Mouse (Mus musculus) limb, embryonic 10.5 days (tissue): ENCODE results near the gene Ccdc83. TPM values are rescaled to one million over a fixed set of nuclear protein-coding genes. Genes with fewer than 3 reads are reported as not detected.
"Not testable (repeated sequence)": the region's sequence is repeated elsewhere in the genome, so short reads cannot be mapped to it uniquely, and the experiment has no call there.

Source experiments
- DNase-seq: peaks from one replicate; pipeline ENCODE4 v3.0.0-alpha.2; 2017; ENCODE audit warnings: low spot score
- H3K27ac ChIP-seq: fragments of 300-500 bp; sonication (generic); 2 replicates; pipeline ENCODE4 v1.5.1; 2016; ENCODE audit warnings: mild to moderate bottlenecking
- H3K27me3 ChIP-seq: fragments of 300-500 bp; sonication (generic); 2 replicates; pipeline ENCODE4 v1.6.1; 2016; ENCODE audit warnings: low read depth, mild to moderate bottlenecking; ENCODE audit not compliant: poor library complexity, severe bottlenecking
- H3K36me3 ChIP-seq: fragments of 300-500 bp; sonication (generic); 2 replicates; pipeline ENCODE4 v1.6.1; 2016; ENCODE audit warnings: mild to moderate bottlenecking, moderate library complexity
- H3K4me1 ChIP-seq: fragments of 300-500 bp; sonication (generic); 2 replicates; pipeline ENCODE4 v1.6.1; 2016
- H3K4me3 ChIP-seq: fragments of 300-500 bp; sonication (generic); 2 replicates; pipeline ENCODE4 v1.5.1; 2016; ENCODE audit warnings: mild to moderate bottlenecking, moderate library complexity
- H3K9me3 ChIP-seq: fragments of 300-500 bp; sonication (generic); replicated peaks from 2 replicates; pipeline ENCODE4 v1.6.1; 2016; ENCODE audit warnings: mild to moderate bottlenecking
- WGBS: fragments of 180-500 bp; shearing (Covaris S2); methylation state at CpG from one replicate; pipeline ENCODE4 v1.1.7; 2016; 5-methylcytosine and 5-hydroxymethylcytosine counted together
- polyA plus RNA-seq: library from polyadenylated mRNA; unstranded; fragments of >200 nt; fragmentation: Nextera tagmentation; extraction: Ambion mirVana; gene quantifications from 2 replicates; pipeline ENCODE4 v1.2.1, GENCODE M21; 2016

The Ccdc83 gene
- polyA plus RNA-seq, 1 experiment from 2014 or later = not detected

DNA sequence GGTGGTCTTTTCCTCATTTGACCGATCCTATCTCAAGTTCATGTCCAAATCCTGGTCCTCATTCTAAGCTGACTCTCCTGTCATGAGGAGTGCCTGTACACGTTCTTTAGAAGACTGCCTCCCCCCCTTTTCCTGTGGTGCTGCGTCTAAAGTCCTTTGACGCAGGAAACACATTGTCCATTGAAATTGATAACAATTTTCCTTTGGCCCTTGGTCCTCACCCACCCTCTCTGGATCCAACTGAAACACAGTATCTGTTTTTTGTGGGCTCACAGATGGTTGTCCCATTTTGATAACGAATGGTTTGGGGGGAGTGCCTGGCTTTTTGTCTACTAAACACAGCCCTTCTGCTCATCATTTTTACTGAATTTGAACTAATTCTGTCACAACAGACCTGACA, 21.9 kb downstream of the Ccdc83 start:
- Histone ChIP-seq H3K9me3 (no peaks in the 10 kb centered on the region), H3K36me3 (no peaks in the 10 kb centered on the region), H3K27me3 (no peaks in the 10 kb centered on the region), H3K27ac (no peak overlapping the region), H3K4me3 (no peak overlapping the region), H3K4me1 (no peaks in the 10 kb centered on the region)
- WGBS = 90% methylated on average over 5 of the region's 5 CpGs
- DNase-seq = no peak

DNA sequence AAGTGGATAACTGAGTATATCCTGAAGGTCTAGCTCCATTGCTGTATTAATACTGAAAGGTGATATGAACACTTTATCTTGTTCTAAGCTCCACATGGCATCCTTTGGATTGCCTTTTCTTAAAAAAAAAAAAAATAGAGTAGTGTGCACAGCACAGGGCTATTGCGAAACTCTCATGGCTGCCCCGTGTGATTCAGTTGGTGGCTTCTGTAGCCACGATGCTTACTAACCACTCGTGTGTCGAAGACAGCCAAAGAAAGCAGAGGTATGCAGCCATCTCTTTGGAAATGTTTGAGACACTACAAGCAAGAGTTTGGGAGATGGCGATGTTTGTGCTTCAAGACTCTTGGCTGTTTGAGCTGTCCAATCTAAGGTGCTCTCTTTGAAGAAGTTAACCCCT, 22.4 kb downstream of the Ccdc83 start:
- Histone ChIP-seq H3K27me3 (no peaks in the 10 kb centered on the region), H3K4me3 (no peak overlapping the region), H3K4me1 (no peaks in the 10 kb centered on the region), H3K36me3 (no peaks in the 10 kb centered on the region), H3K27ac (no peak overlapping the region), H3K9me3 (no peaks in the 10 kb centered on the region)
- no peak for DNase-seq
- WGBS = 91% methylated on average over 6 of the region's 6 CpGs

DNA sequence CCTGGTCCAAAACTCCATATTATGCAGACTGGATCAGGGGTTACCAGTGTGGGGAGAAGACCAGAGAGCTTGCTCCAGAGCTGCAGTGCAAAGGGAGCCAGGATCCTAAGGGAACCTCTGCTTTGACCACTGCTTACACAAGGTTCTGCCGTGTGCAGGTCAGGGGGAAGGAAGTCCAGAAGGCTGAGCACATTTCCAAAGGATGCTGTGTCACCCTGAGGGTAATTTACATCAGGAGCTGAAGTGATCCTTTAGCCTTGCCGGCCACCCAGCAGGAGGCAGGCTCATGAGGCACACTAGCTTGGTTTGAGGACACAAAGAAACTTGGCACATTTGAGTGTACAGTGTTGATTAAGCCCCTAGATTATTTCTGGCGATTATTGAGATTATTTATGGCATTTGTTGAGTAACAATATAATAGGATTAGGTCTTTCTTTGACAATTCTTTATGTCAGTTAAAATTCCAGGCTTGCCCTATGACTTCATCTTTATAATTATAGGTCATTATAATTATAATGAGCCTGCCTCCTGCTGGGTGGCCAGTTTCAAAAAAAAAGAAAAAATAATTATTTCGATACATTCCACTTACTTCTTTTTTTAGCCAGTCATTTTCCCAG, 29.2 kb downstream of the Ccdc83 start:
- H3K27ac ChIP-seq = no peak overlapping the region; the same call in 1 of the 2 replicates

DNA sequence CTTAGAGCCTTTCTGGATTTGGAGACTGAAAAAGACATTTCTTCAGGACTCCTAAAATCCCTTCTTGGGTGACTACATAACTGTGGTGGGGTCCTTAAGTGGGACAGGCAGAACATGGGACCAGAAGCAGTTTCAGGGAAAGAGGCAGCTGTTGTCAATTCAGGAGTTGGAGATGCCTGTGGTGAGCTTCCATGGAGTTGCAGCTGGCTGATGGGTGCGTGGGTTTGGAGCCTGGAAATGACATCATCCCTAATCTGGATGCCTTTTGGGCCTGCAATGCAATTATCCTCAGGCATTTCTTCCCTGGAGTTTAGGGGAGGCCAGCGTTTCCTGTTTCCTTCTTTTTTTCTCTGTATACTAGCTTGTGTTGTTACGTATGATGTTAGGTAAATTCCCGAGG, 31.7 kb downstream of the Ccdc83 start:
- WGBS = 71% methylated on average over 4 of the region's 4 CpGs
- no peaks in the 10 kb centered on the region for H3K9me3 ChIP-seq
- no peaks in the 10 kb centered on the region for H3K27me3 ChIP-seq
- H3K36me3 ChIP-seq = no peaks in the 10 kb centered on the region
- no peak overlapping the region for H3K4me3 ChIP-seq
- no peak for DNase-seq
- 0 out of 2 replicates have a peak, but pooled peaks cover 5% of the 10 kb centered on the region for H3K4me1 ChIP-seq
- peak overlapping the region; percentile 39; the same call in 1 of the 2 replicates for H3K27ac ChIP-seq

More for the DNA sequence above, 29.2 kb downstream of the Ccdc83 start:
- WGBS = 63% methylated on average over 4 of the region's 4 CpGs
- Histone ChIP-seq H3K4me3 (no peak overlapping the region), H3K36me3 (no peaks in the 10 kb centered on the region), H3K27me3 (no peaks in the 10 kb centered on the region), H3K4me1 (0 out of 2 replicates have a peak, but pooled peaks cover 5% of the 10 kb centered on the region), H3K9me3 (no peaks in the 10 kb centered on the region)
- DNase-seq = no peak

DNA sequence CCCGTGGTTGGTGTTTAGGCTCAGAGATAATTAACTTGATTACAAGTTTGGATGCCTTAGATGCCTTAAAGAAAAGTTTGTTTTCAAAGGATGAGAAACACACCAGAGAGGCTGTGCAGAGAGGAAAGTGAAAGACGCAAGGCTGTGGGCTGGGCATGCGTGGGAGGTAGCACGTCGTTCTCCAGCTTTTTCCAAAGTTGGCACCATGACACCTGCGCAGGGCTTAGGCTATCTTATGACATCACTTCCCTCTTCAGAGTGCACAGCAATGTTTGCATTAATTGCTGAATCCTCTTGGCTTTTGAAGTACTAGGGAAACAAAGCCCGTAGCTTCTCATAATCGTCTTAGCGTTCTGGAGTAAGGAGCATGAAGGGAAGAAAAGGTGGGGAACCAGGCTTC, 34.1 kb downstream of the Ccdc83 start:
- Histone ChIP-seq H3K27ac (no peak overlapping the region), H3K4me1 (0 out of 2 replicates have a peak, but pooled peaks cover 4% of the 10 kb centered on the region), H3K9me3 (no peaks in the 10 kb centered on the region), H3K27me3 (no peaks in the 10 kb centered on the region), H3K4me3 (no peak overlapping the region), H3K36me3 (no peaks in the 10 kb centered on the region)
- WGBS = 78% methylated on average over 9 of the region's 9 CpGs
- no peak for DNase-seq

DNA sequence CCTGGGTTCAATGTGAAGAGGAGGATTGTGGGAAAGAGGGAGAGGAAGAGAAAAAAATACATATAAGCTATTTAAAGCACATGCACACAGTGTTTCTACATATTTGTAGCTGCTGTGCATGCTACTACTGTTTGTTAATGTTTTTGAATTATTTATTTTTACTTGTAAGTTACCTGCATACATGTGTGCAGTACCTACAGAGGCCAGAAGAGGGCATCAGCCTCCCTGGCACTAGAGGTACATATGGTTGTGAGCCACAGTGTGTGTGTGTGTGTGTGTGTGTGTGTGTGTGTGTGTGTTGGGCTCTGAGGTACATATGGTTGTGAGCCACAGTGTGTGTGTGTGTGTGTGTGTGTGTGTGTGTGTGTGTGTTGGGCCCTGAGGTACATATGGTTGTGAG, 36.7 kb downstream of the Ccdc83 start:
- not testable (repeated sequence) for H3K27me3 ChIP-seq, H3K4me1 ChIP-seq, H3K4me3 ChIP-seq, H3K27ac ChIP-seq, H3K36me3 ChIP-seq, H3K9me3 ChIP-seq, DNase-seq

DNA sequence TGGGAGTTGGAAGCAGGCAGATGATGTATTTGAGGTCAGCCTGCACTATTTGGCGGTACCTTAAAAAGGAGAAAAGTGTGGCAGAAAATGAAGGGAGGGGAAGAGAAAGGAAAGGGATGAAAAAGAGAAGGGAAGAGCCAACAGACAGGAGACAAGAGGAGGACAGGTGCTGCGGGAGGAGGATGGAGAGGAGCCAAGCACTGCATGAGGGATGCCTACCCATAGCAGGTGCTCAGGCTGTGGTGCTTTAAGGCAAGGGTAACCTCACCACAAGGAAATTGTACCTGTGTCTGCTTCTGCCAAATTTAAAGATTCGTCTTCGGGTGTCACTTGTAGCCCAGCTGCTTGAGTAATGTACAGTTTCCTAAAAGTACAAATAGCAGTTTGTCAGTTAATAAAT, 37.5 kb downstream of the Ccdc83 start:
- no peak for DNase-seq
- Histone ChIP-seq H3K4me3 (no peak overlapping the region), H3K27me3 (no peaks in the 10 kb centered on the region), H3K36me3 (no peaks in the 10 kb centered on the region), H3K4me1 (no peaks in the 10 kb centered on the region), H3K27ac (no peak overlapping the region), H3K9me3 (no peaks in the 10 kb centered on the region)
- 88% methylated on average over 4 of the region's 4 CpGs for WGBS

DNA sequence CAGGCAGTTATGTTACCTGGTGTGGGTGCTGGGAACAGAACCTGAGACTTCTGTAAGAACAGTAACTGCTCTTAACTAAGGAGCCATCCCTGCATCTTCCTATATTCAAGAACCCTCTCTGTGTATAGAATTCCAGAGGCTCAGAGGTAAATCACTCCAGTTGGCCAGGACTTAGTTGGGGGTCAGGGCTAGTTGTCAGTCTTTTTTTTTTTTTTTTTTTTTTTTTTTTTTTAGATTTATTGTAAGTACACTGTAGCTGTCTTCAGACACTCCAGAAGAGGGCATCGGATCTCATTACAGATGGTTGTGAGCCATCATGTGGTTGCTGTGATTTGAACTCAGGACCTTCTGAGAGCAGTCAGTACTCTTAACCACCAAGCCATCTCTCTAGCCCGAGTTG, 44.1 kb downstream of the Ccdc83 start:
- Histone ChIP-seq H3K36me3 (no peaks in the 10 kb centered on the region), H3K27me3 (no peaks in the 10 kb centered on the region), H3K9me3 (no peaks in the 10 kb centered on the region), H3K4me1 (peaks cover 4% of the 10 kb centered on the region), H3K4me3 (no peak overlapping the region), H3K27ac (no peak overlapping the region)
- no peak for DNase-seq
- 89% methylated on average over 2 of the region's 2 CpGs for WGBS

DNA sequence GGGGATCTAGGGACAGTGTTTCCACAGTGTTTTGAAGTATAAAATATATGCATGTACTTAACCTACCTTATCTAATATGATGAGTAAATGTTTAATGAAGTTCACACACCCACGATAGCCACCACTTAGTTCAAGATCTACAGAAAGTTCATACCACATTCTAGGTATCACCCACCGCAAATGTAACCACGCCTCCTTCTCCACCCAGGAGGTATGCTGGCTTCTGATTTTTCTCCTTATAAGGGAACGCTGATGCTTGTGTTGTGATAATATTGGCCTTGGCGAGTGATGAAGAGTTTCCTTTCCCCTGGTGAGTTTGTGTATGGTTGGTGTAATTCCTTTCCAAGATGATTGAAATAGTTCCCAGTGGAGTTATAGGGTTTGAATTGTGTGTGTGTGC, 47.5 kb downstream of the Ccdc83 start:
- no peak overlapping the region for H3K4me3 ChIP-seq
- no peak for DNase-seq
- no peaks in the 10 kb centered on the region for H3K36me3 ChIP-seq
- H3K27ac ChIP-seq = no peak overlapping the region
- no peaks in the 10 kb centered on the region for H3K27me3 ChIP-seq
- H3K9me3 ChIP-seq = no peaks in the 10 kb centered on the region
- WGBS = 90% methylated on average over 5 of the region's 5 CpGs
- H3K4me1 ChIP-seq = peaks cover 6% of the 10 kb centered on the region

DNA sequence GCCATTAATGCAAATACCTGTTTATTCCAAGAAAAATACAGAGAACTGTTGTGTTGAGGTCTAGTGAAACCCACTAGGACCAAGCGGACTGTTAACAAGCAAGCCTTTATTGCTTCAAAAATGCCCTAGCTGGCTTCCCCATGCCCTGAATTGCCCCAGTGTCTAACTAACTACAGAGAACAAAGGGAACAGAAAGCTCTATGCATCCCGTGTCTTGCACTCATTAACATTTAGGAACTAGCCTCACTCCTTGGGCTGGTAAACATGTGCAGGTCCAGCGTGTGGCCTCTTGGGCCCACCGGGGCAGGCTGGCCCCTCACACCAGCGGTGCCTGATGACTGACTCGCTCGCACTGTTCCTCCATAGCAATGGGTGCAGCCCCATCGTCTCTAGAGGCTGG, 49.1 kb downstream of the Ccdc83 start:
- DNase-seq = no peak
- Histone ChIP-seq H3K4me3 (no peak overlapping the region), H3K36me3 (no peaks in the 10 kb centered on the region), H3K27ac (peak overlapping the region; percentile 67), H3K9me3 (no peaks in the 10 kb centered on the region), H3K27me3 (no peaks in the 10 kb centered on the region), H3K4me1 (peaks cover 6% of the 10 kb centered on the region)
- WGBS = 69% methylated on average over 8 of the region's 8 CpGs

DNA sequence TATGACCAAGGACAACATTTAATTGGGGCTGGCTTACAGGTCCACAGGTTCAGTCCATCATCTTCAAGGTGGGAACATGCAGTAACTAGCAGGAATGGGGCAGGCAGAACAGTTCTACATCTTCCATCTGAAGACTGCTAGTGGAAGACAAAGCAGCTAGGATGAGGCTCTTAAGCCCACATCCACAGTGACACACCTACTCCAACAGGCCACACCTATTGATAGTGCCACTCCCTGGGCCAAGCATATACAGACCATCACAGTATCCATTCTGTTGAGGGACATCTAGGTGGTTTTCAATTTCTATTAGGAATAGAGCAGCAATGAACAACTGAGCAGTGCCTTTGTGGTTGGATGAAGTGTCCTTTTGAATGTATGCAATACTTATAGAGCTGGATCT, 54.6 kb downstream of the Ccdc83 start:
- no peak overlapping the region for H3K4me3 ChIP-seq
- peaks cover 36% of the 10 kb centered on the region for H3K36me3 ChIP-seq
- DNase-seq = no peak
- no peak overlapping the region for H3K27ac ChIP-seq
- H3K9me3 ChIP-seq = no peaks in the 10 kb centered on the region
- no peaks in the 10 kb centered on the region for H3K27me3 ChIP-seq
- no peaks in the 10 kb centered on the region for H3K4me1 ChIP-seq

DNA sequence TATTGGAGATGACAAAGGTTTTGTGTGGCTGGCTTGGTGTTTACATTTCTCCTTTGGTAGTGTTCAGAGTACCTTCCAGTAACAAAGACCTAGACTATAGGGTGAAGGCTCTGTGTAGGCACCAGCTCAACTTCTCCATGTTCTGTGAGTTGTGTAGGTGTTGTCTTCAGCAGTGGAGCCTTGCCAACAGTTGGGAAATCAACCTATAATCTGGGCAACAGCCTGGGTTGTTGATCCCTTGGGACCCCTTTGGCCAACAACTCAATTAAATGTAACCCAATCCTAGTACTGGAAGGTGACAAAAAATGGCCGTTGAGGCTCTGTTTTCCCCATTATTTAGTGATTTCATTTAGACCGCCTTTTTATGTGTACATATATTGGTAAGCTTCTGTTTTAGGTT, 55.5 kb downstream of the Ccdc83 start:
- Histone ChIP-seq H3K4me1 (no peaks in the 10 kb centered on the region), H3K27ac (no peak overlapping the region), H3K9me3 (no peaks in the 10 kb centered on the region), H3K27me3 (no peaks in the 10 kb centered on the region), H3K36me3 (peaks cover 41% of the 10 kb centered on the region), H3K4me3 (no peak overlapping the region)
- 89% methylated on average over 2 of the region's 2 CpGs for WGBS
- no peak for DNase-seq

DNA sequence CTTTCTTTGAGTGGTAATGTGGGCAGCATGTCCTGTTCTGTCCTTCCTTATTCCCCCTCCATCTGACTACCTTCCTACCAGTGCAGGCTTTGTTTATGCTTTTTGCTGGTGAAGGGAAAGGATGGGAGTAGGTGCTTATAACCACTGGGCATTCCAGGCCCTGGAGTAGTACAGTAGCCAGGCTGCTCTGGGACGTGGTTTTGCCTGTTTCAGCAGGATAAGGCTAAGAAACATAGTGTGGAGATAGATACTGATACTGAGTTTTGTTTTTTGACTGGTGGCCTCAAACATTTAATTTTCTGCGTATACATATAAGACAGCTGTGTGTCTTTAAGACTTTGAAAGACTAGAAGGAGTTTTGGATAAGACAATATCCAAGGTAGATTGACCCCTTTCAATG, 61.7 kb downstream of the Ccdc83 start:
- Histone ChIP-seq H3K36me3 (peaks cover 56% of the 10 kb centered on the region), H3K4me3 (no peak overlapping the region), H3K27me3 (no peaks in the 10 kb centered on the region), H3K9me3 (no peaks in the 10 kb centered on the region), H3K4me1 (no peaks in the 10 kb centered on the region), H3K27ac (no peak overlapping the region)
- WGBS = 92% methylated on average over 2 of the region's 2 CpGs
- no peak for DNase-seq

DNA sequence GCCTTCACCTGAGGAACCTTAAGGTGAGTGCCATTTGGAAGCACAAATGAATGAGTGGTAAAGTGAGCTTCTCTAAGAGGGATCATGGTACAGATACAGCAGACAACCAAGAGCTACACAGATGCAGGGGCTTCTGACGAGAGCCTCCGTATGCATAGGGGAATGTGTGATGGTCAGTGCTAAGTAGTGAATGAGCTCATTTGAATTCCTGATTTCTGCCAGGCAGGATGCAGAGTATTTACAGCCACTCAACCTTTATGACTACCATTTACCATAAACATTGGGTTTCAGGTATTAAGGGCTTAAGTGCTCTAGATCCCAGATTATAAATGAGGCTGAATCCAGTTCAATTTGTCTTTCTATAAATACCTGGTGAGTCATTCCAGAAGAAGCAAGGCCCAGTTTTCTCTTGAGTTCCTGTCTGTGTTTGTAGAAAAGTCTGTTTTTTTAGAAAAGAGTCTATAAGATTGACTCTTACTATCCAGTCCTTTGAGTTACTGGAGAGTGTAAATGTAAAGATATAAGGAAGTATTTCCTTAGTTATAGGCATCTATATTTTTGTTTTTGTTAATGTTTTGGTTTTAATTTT, 63.6 kb downstream of the Ccdc83 start:
- Histone ChIP-seq H3K4me3 (no peak overlapping the region), H3K36me3 (peaks cover 56% of the 10 kb centered on the region), H3K27me3 (no peaks in the 10 kb centered on the region), H3K9me3 (no peaks in the 10 kb centered on the region), H3K4me1 (no peaks in the 10 kb centered on the region), H3K27ac (no peak overlapping the region)
- WGBS = 81% methylated on average over 2 of the region's 2 CpGs
- DNase-seq = no peak
